Mouse (Mus musculus): Measurements from ENCODE around the gene Wdr18. TPM values are rescaled to one million over a fixed set of nuclear protein-coding genes. Genes with fewer than 3 reads are reported as not detected.

The Wdr18 gene
- polyA plus RNA-seq (2014; fragmentation: Nextera tagmentation; extraction: Ambion mirVana), result 118 and 123 TPM in 2 replicates

DNA sequence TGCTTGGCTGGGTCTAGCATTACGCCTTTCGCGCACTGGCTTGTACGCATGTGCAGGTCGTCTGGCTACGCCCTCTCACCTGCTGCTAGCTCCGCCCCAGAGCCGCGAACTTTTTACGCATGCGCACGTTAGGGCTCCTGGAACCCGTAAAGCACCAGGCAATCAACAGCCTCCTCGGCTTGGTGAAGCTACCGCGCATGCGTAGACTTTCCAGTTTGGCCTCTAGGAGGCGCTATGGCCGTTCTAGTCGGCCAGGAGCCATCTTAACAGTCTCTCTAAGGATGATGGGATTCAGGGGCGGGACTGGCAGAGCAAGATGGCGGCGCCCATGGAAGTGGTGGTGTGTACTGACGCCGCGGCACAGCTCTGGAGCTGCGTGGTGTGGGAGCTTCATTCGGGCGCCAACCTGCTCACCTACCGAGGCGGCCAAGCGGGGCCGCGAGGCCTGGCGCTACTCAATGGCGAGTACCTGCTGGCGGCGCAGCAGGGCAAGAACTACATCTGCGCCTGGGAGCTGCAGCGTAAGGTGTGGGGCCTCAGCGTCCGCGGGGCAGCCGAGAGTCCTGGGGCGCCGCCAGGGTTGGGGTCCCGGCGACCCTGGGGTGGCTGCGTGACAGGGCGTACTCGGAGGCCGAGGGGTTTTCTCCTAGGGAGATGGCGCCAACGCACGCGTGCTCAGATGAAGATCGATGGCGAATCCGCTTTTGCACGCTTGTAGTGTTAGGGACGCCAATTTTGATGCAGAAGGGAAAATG is at the start of gene Wdr18:
Wdr18 (plus strand) TSS at position 306 of the 755 bp plus-strand sequence.
- 0 out of 2 replicates have a peak within 1 kb of the TSS, but pooled peaks have one; percentile 41 for H3K27ac ChIP-seq (replicated peaks; ENCODE audit: low read depth, low read length)
- no peaks in the 10 kb centered on the region for H3K4me1 ChIP-seq (ENCODE audit: control insufficient read depth, insufficient read depth, low read length)
- ATAC-seq (replicated peaks; ENCODE audit: insufficient number of reproducible peaks, low FRiP score, low TSS enrichment, low read depth) (peak; percentile 94), DNase-seq (ENCODE audit: low spot score) (peak; percentile 100)
- H3K9ac ChIP-seq (replicated peaks; ENCODE audit: low read length), result peak within 1 kb of the TSS; percentile 86
- H3K36me3 ChIP-seq (replicated peaks; ENCODE audit: control insufficient read depth, insufficient read depth, low read depth, low read length), result peaks cover 5% of the 10 kb centered on the region
- H3K9me3 ChIP-seq (replicated peaks; ENCODE audit: control insufficient read depth, low read length), result no peaks in the 10 kb centered on the region
- WGBS, result under 1% methylated on average over 61 of the region's 61 CpGs
- H3K4me3 ChIP-seq (ENCODE audit: low read depth, low read length), result peak within 1 kb of the TSS; percentile 99
- peak within 1 kb of the TSS; percentile 80 for H3K4me2 ChIP-seq (ENCODE audit: low read depth, low read length)
- H3K27me3 ChIP-seq (ENCODE audit: control insufficient read depth, insufficient read depth, low read length), result no peaks in the 10 kb centered on the region

DNA sequence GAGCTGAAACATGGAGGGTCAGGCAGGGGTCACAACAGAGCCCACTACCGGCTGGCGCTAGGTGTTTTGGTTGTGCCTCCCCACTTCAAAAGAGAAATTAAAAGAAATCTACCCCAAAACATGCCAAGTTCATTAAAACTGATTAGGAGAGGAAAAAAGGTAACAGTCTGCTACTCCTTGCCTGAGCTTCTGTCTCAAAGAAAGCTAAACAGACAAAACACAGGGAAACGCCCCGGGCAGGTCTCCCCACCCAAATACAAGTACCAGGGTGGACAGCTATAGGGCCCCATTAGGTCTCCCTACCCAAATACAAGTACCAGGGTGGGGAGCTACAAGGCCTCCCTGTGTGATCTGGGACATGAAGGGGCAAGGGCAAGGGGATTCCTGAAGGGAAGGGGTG is 49.4 kb upstream of the Wdr18 start, which contains the start of gene Gm26602:
Gm26602 (plus strand) TSS at position 301 of the 400 bp plus-strand sequence.
- Histone ChIP-seq H3K4me2 (ENCODE audit: low read depth, low read length) (no peak within 1 kb of the TSS), H3K9me3 (replicated peaks; ENCODE audit: control insufficient read depth, low read length) (no peaks in the 10 kb centered on the region), H3K27ac (replicated peaks; ENCODE audit: low read depth, low read length) (no peak within 1 kb of the TSS), H3K36me3 (replicated peaks; ENCODE audit: control insufficient read depth, insufficient read depth, low read depth, low read length) (peaks cover 2% of the 10 kb centered on the region; the same call in 1 of the 2 replicates), H3K4me3 (ENCODE audit: low read depth, low read length) (no peak within 1 kb of the TSS), H3K27me3 (ENCODE audit: control insufficient read depth, insufficient read depth, low read length) (no peaks in the 10 kb centered on the region), H3K4me1 (ENCODE audit: control insufficient read depth, insufficient read depth, low read length) (no peaks in the 10 kb centered on the region; the same call in 1 of the 2 replicates), H3K9ac (replicated peaks; ENCODE audit: low read length) (no peak within 1 kb of the TSS)
- ATAC-seq (replicated peaks; ENCODE audit: insufficient number of reproducible peaks, low FRiP score, low TSS enrichment, low read depth) (no peak), DNase-seq (ENCODE audit: low spot score) (no peak)
- 92% methylated on average over 4 of the region's 4 CpGs for WGBS

DNA sequence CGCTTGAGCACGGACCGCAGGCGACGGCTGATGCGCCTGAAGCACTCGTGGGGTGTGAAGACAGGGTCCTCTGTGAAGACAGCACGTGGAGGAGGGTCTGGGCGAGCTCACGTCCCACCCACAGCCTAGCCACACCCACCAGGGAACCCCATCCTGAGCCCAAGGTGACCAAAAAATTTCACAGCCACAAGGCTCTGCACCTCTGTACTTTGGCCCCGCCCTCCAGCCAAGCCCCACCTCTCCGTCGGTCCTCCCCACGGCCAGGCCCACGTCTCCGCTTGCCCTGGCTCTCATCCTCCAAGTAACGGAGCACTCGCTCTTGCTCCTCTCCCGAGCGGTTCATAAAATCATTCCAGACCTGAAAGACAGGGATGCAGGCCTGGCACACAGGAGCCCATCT is 47.5 kb upstream of the Wdr18 start:
- Histone ChIP-seq H3K9ac (replicated peaks; ENCODE audit: low read length) (no peak overlapping the region), H3K4me1 (ENCODE audit: control insufficient read depth, insufficient read depth, low read length) (peaks cover 3% of the 10 kb centered on the region), H3K27ac (replicated peaks; ENCODE audit: low read depth, low read length) (no peak overlapping the region), H3K4me2 (ENCODE audit: low read depth, low read length) (no peak overlapping the region), H3K36me3 (replicated peaks; ENCODE audit: control insufficient read depth, insufficient read depth, low read depth, low read length) (peaks cover 2% of the 10 kb centered on the region; the same call in 1 of the 2 replicates), H3K9me3 (replicated peaks; ENCODE audit: control insufficient read depth, low read length) (no peaks in the 10 kb centered on the region), H3K4me3 (ENCODE audit: low read depth, low read length) (no peak overlapping the region), H3K27me3 (ENCODE audit: control insufficient read depth, insufficient read depth, low read length) (peaks cover under 1% of the 10 kb centered on the region)
- WGBS, result 65% methylated on average over 20 of the region's 20 CpGs
- ATAC-seq (replicated peaks; ENCODE audit: insufficient number of reproducible peaks, low FRiP score, low TSS enrichment, low read depth) (no peak), DNase-seq (ENCODE audit: low spot score) (no peak)

DNA sequence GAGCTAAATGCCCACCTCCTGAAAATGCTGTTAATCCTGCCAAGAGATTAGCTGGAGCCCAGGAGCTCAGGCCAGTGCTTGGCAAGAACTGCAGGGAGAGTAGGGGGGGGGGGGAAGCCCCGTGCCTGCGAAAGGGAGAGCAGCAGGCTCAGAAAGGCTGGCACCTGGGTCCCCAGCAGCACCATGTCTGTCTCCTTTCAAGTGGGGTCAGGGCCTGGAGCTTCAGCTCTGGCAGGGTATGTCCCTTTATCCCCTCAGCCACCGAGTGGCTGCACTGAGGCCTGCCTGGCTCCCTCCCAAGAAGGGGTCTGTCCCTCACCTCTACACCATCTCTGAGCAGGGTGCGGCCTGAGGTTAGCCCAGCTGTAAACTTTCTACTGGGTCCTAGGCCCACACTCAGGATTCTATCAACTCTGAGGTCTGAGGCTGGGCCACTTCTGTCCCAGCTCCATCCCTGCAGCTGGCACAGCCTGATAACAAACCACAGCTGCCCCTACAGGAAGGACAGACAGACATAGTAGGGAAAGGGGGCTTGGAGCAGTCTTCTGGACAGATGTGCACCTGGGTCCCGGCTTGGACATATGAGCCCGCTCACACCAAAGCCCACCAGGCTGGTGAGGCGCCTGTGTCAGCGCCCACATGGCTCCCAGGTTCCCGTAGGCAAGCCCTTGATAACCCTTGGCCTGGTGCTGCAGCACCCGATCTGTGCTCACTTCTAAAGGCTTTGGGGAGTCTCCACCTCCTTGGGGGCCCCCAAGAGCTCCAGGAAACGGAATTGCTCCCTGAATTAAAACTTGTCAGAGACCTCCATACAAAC is 45.6 kb upstream of the Wdr18 start:
- H3K9ac ChIP-seq (replicated peaks; ENCODE audit: low read length), result no peak overlapping the region
- no peak for ATAC-seq (replicated peaks; ENCODE audit: insufficient number of reproducible peaks, low FRiP score, low TSS enrichment, low read depth)
- H3K27ac ChIP-seq (replicated peaks; ENCODE audit: low read depth, low read length), result no peak overlapping the region
- peaks cover 20% of the 10 kb centered on the region for H3K27me3 ChIP-seq (ENCODE audit: control insufficient read depth, insufficient read depth, low read length)
- no peaks in the 10 kb centered on the region for H3K9me3 ChIP-seq (replicated peaks; ENCODE audit: control insufficient read depth, low read length)
- no peak overlapping the region for H3K4me3 ChIP-seq (ENCODE audit: low read depth, low read length)
- H3K4me1 ChIP-seq (ENCODE audit: control insufficient read depth, insufficient read depth, low read length), result peaks cover 5% of the 10 kb centered on the region
- no peak overlapping the region for H3K4me2 ChIP-seq (ENCODE audit: low read depth, low read length)
- 67% methylated on average over 11 of the region's 11 CpGs for WGBS
- no peak for DNase-seq (ENCODE audit: low spot score)
- peaks cover 2% of the 10 kb centered on the region; the same call in 1 of the 2 replicates for H3K36me3 ChIP-seq (replicated peaks; ENCODE audit: control insufficient read depth, insufficient read depth, low read depth, low read length)

DNA sequence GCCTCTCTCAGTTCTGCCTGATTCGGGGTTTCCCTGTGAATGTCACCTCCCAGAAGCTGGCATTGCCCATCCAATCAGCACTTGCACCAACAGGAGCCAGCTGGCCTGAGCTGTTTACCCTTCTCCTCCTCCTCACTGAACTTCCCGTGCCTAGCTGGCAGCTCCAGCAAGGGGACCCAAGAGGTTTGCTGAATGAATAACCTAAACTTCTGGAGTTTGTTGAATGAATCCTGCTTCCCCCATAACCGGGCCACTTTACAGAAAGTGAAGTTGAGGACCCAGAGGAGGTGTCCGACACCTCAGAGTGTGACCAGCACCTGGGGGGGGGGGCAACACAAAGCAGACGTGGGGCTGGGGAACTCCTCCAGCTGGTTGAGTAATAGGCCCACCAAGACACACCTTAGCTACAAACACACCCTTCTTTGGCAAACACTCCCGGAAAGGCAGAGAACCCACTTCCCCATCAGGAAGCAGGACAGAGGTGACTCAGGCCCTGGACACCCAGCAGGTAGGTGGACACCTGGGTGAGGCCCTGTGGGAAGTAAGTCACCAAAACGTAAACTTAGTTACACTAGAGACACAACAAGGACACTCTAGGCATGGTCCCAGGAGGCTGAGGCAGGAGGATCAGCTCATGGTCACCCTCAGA is 44.9 kb upstream of the Wdr18 start:
- H3K4me1 ChIP-seq (ENCODE audit: control insufficient read depth, insufficient read depth, low read length), result peaks cover 8% of the 10 kb centered on the region; the same call in 1 of the 2 replicates
- WGBS, result 79% methylated on average over 7 of the region's 7 CpGs
- H3K9me3 ChIP-seq (replicated peaks; ENCODE audit: control insufficient read depth, low read length), result no peaks in the 10 kb centered on the region
- no peak for DNase-seq (ENCODE audit: low spot score)
- H3K4me3 ChIP-seq (ENCODE audit: low read depth, low read length), result no peak overlapping the region
- no peak overlapping the region for H3K9ac ChIP-seq (replicated peaks; ENCODE audit: low read length)
- H3K4me2 ChIP-seq (ENCODE audit: low read depth, low read length), result no peak overlapping the region
- peaks cover 27% of the 10 kb centered on the region for H3K27me3 ChIP-seq (ENCODE audit: control insufficient read depth, insufficient read depth, low read length)
- no peak overlapping the region for H3K27ac ChIP-seq (replicated peaks; ENCODE audit: low read depth, low read length)
- peaks cover 2% of the 10 kb centered on the region; the same call in 1 of the 2 replicates for H3K36me3 ChIP-seq (replicated peaks; ENCODE audit: control insufficient read depth, insufficient read depth, low read depth, low read length)
- no peak for ATAC-seq (replicated peaks; ENCODE audit: insufficient number of reproducible peaks, low FRiP score, low TSS enrichment, low read depth)

DNA sequence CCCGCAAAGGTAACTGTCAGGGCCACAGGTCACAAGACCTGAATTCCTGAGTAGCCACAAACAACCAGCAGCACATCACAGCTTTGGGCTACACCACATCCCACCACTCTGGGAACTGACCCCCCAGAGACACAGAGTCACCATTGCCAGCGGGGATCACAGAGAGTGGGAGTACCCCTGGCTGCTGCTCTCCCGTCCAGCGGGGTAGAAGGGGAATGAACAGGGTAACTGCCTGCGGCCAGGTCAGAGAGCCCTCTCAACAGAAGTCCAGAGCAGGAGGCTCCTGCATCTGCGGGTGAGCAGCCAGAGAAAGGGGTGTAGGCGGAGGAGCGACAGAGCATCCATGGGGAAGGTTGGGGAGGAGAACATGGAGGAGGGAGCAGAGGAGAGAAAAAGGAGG is 43.9 kb upstream of the Wdr18 start:
- Histone ChIP-seq H3K4me3 (ENCODE audit: low read depth, low read length) (peak overlapping the region; percentile 83), H3K4me1 (ENCODE audit: control insufficient read depth, insufficient read depth, low read length) (peaks cover 8% of the 10 kb centered on the region; the same call in 1 of the 2 replicates), H3K27me3 (ENCODE audit: control insufficient read depth, insufficient read depth, low read length) (peaks cover 37% of the 10 kb centered on the region), H3K9me3 (replicated peaks; ENCODE audit: control insufficient read depth, low read length) (no peaks in the 10 kb centered on the region), H3K9ac (replicated peaks; ENCODE audit: low read length) (peak overlapping the region; percentile 96), H3K36me3 (replicated peaks; ENCODE audit: control insufficient read depth, insufficient read depth, low read depth, low read length) (no peaks in the 10 kb centered on the region), H3K27ac (replicated peaks; ENCODE audit: low read depth, low read length) (no peak overlapping the region), H3K4me2 (ENCODE audit: low read depth, low read length) (peak overlapping the region; percentile 91)
- DNase-seq (ENCODE audit: low spot score) (no peak), ATAC-seq (replicated peaks; ENCODE audit: insufficient number of reproducible peaks, low FRiP score, low TSS enrichment, low read depth) (no peak)
- 6% methylated on average over 8 of the region's 8 CpGs for WGBS

DNA sequence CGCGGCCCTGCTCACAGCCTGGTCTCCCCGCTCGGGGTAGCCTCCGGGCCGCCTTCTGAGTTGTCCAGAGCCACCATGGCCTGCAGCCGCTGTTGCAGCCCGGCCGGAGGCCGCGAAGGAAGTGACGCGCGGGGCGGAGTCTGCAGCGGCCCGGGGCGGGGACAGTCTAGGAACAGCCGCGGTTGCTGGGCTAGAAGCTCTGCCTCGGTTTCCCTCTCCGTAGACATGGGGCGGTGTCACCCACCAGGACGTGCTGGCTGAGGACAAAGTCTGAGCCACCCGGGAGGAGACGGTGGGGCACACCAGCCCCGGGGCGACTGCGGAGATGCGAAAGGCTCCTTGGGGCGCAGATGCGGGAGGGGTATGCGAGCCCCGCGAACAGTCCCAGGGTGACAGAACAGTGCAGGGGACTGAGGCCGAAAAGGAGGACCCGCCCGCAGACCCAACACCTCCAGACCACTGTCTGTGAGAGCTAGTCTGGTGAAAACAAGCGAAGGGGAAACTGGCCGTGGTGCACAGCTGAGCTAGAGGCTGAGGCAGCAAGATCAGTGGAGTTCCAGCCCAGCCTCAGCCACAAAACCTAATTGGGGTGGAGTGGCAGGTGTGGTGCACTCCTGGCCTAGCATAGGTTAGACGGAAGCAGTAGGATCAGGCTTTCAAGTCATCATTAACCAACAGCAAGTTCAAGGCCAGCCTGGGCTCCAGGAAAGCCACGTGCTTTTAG is 43.0 kb upstream of the Wdr18 start, which contains the start of gene Kiss1r:
Kiss1r (plus strand) TSS at position 164 of the 724 bp plus-strand sequence.
- peaks cover 8% of the 10 kb centered on the region; the same call in 1 of the 2 replicates for H3K4me1 ChIP-seq (ENCODE audit: control insufficient read depth, insufficient read depth, low read length)
- H3K4me2 ChIP-seq (ENCODE audit: low read depth, low read length), result peak within 1 kb of the TSS; percentile 91
- H3K9me3 ChIP-seq (replicated peaks; ENCODE audit: control insufficient read depth, low read length), result no peaks in the 10 kb centered on the region
- H3K27me3 ChIP-seq (ENCODE audit: control insufficient read depth, insufficient read depth, low read length), result peaks cover 46% of the 10 kb centered on the region
- H3K9ac ChIP-seq (replicated peaks; ENCODE audit: low read length), result peak within 1 kb of the TSS; percentile 96
- 3% methylated on average over 42 of the region's 42 CpGs for WGBS
- peak; percentile 87 for DNase-seq (ENCODE audit: low spot score)
- peak within 1 kb of the TSS; percentile 59 for H3K27ac ChIP-seq (replicated peaks; ENCODE audit: low read depth, low read length)
- H3K4me3 ChIP-seq (ENCODE audit: low read depth, low read length), result peak within 1 kb of the TSS; percentile 83
- peak; percentile 74 for ATAC-seq (replicated peaks; ENCODE audit: insufficient number of reproducible peaks, low FRiP score, low TSS enrichment, low read depth)
- H3K36me3 ChIP-seq (replicated peaks; ENCODE audit: control insufficient read depth, insufficient read depth, low read depth, low read length), result no peaks in the 10 kb centered on the region
